Mouse (Mus musculus): Measurements from ENCODE around the gene Crlf1. TPM values are rescaled to one million over a fixed set of nuclear protein-coding genes. Genes with fewer than 3 reads are reported as not detected.

The Crlf1 gene
- polyA plus RNA-seq, 1 experiment from 2014 or later = 3.8 TPM

GRCm38 (mm10) chr8:70529741-70530161, 36.8 kb downstream of the Crlf1 start:
- no peak for ATAC-seq (replicated peaks; ENCODE audit: low FRiP score)
- no peaks in the 10 kb centered on the region for H3K27me3 ChIP-seq (replicated peaks; ENCODE audit: control insufficient read depth, insufficient read depth, low read length)
- H3K27ac ChIP-seq (ENCODE audit: low read depth, low read length) = peak overlapping the region; percentile 60; the same call in 1 of the 2 replicates
- 77% methylated on average over 3 of the region's 3 CpGs for WGBS
- H3K9ac ChIP-seq (ENCODE audit: low read depth, low read length) = peak overlapping the region; percentile 97; the same call in 1 of the 2 replicates
- H3K9me3 ChIP-seq (ENCODE audit: control insufficient read depth, low read length) = no peaks in the 10 kb centered on the region
- DNase-seq (ENCODE audit: low spot score) = no peak
- H3K4me3 ChIP-seq (ENCODE audit: low read depth, low read length) = peak overlapping the region; percentile 96
- H3K4me2 ChIP-seq = peak overlapping the region; percentile 93
- peaks cover 42% of the 10 kb centered on the region for H3K36me3 ChIP-seq (ENCODE audit: control insufficient read depth, insufficient read depth, low read length)
- H3K4me1 ChIP-seq (replicated peaks; ENCODE audit: control insufficient read depth, insufficient read depth, low read length) = peaks cover 26% of the 10 kb centered on the region

DNA sequence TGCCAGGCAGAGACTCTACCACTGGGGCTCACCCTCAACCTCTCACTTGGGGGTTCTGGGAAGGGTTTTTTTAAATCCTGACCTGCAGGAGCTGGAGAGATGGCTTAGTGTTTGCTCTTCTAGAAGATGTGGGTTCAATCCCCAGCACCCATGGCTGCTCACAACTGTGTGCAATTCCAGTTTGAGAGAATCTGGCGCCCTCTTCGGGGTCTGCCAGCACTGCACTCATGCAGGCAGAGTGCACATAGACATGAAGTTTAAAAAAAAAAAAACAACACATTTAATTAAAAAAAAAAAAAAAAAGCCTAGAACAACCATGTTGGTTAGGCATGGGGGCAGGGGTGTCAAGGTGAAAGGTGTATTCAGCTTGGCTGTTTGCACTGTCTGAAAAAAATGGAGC, 37.4 kb downstream of the Crlf1 start:
- H3K9me3 ChIP-seq (ENCODE audit: control insufficient read depth, low read length) = no peaks in the 10 kb centered on the region
- H3K9ac ChIP-seq (ENCODE audit: low read depth, low read length) = no peak overlapping the region
- peak overlapping the region; percentile 93; the same call in 1 of the 2 replicates for H3K4me2 ChIP-seq
- 84% methylated on average over 2 of the region's 2 CpGs for WGBS
- peak overlapping the region; percentile 96; the same call in 1 of the 2 replicates for H3K4me3 ChIP-seq (ENCODE audit: low read depth, low read length)
- ATAC-seq (replicated peaks; ENCODE audit: low FRiP score) = no peak
- H3K27ac ChIP-seq (ENCODE audit: low read depth, low read length) = no peak overlapping the region
- peaks cover 26% of the 10 kb centered on the region for H3K4me1 ChIP-seq (replicated peaks; ENCODE audit: control insufficient read depth, insufficient read depth, low read length)
- H3K27me3 ChIP-seq (replicated peaks; ENCODE audit: control insufficient read depth, insufficient read depth, low read length) = no peaks in the 10 kb centered on the region
- DNase-seq (ENCODE audit: low spot score) = no peak
- peaks cover 48% of the 10 kb centered on the region for H3K36me3 ChIP-seq (ENCODE audit: control insufficient read depth, insufficient read depth, low read length)

DNA sequence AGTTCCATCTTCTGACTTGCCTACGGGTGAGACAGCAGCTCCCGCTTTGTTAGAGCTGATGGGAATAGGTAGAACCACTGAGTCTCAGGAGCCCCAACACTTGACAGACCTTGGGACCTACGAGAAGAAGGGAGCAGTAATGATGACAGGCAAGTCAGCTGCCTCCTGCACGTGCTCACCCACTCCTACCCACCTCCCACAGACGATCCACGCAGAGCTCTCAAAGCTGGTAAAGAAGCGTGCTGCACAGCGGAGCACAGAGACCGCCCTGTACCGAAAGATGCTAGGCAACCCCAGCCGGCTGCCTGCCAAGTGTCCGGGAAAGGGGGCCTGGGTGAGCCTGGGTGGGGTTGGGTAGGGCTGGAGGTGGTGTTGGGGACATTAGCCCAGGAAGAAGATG, 41.3 kb downstream of the Crlf1 start:
- peaks cover 12% of the 10 kb centered on the region for H3K4me1 ChIP-seq (replicated peaks; ENCODE audit: control insufficient read depth, insufficient read depth, low read length)
- no peaks in the 10 kb centered on the region for H3K9me3 ChIP-seq (ENCODE audit: control insufficient read depth, low read length)
- WGBS = 94% methylated on average over 12 of the region's 12 CpGs
- H3K27ac ChIP-seq (ENCODE audit: low read depth, low read length) = no peak overlapping the region
- H3K9ac ChIP-seq (ENCODE audit: low read depth, low read length) = no peak overlapping the region
- no peaks in the 10 kb centered on the region for H3K27me3 ChIP-seq (replicated peaks; ENCODE audit: control insufficient read depth, insufficient read depth, low read length)
- H3K4me3 ChIP-seq (ENCODE audit: low read depth, low read length) = no peak overlapping the region
- peaks cover 62% of the 10 kb centered on the region for H3K36me3 ChIP-seq (ENCODE audit: control insufficient read depth, insufficient read depth, low read length)
- ATAC-seq (replicated peaks; ENCODE audit: low FRiP score) = no peak
- DNase-seq (ENCODE audit: low spot score) = no peak
- no peak overlapping the region for H3K4me2 ChIP-seq

DNA sequence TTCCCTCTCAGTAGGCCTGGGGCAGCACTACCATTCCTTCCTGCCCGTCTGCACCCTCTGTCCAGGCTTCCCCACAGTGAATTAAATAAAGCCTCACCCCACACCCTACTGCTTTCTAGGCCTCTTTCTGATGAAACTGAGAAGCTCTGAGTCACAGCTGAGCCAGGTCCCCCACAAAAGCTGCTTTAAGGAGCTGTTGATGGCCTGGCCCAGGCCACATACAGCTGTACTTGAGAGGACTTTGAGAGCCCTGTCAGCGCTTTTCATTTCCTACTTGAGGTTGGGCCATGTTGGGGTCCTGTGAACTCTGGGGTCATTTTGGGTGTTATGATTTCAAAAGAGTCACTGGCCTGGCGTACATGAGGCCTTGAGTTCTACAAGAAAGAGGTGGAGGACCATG, 42.3 kb downstream of the Crlf1 start:
- ATAC-seq (replicated peaks; ENCODE audit: low FRiP score) = no peak
- Histone ChIP-seq H3K4me3 (ENCODE audit: low read depth, low read length) (no peak overlapping the region), H3K9ac (ENCODE audit: low read depth, low read length) (no peak overlapping the region), H3K27ac (ENCODE audit: low read depth, low read length) (no peak overlapping the region), H3K27me3 (replicated peaks; ENCODE audit: control insufficient read depth, insufficient read depth, low read length) (no peaks in the 10 kb centered on the region), H3K9me3 (ENCODE audit: control insufficient read depth, low read length) (no peaks in the 10 kb centered on the region), H3K4me2 (no peak overlapping the region), H3K4me1 (replicated peaks; ENCODE audit: control insufficient read depth, insufficient read depth, low read length) (peaks cover 6% of the 10 kb centered on the region), H3K36me3 (ENCODE audit: control insufficient read depth, insufficient read depth, low read length) (peaks cover 60% of the 10 kb centered on the region)
- DNase-seq (ENCODE audit: low spot score) = no peak
- WGBS = 90% methylated on average over 3 of the region's 3 CpGs

- Histone ChIP-seq H3K4me3 (ENCODE audit: low read depth, low read length) (no peak overlapping the region), H3K36me3 (ENCODE audit: control insufficient read depth, insufficient read depth, low read length) (peaks cover 57% of the 10 kb centered on the region), H3K4me2 (no peak overlapping the region), H3K9me3 (ENCODE audit: control insufficient read depth, low read length) (no peaks in the 10 kb centered on the region), H3K27me3 (replicated peaks; ENCODE audit: control insufficient read depth, insufficient read depth, low read length) (no peaks in the 10 kb centered on the region), H3K4me1 (replicated peaks; ENCODE audit: control insufficient read depth, insufficient read depth, low read length) (peaks cover 11% of the 10 kb centered on the region), H3K27ac (ENCODE audit: low read depth, low read length) (no peak overlapping the region), H3K9ac (ENCODE audit: low read depth, low read length) (no peak overlapping the region)
- DNase-seq (ENCODE audit: low spot score) = no peak
- WGBS = 85% methylated on average over 2 of the region's 2 CpGs
- ATAC-seq (replicated peaks; ENCODE audit: low FRiP score) = no peak
Measured at GRCm38 (mm10) chr8:70535701-70536100, 42.7 kb downstream of the Crlf1 start.

- 16% methylated on average over 24 of the region's 24 CpGs for WGBS
- Histone ChIP-seq H3K4me1 (replicated peaks; ENCODE audit: control insufficient read depth, insufficient read depth, low read length) (peaks cover 30% of the 10 kb centered on the region), H3K27me3 (replicated peaks; ENCODE audit: control insufficient read depth, insufficient read depth, low read length) (no peaks in the 10 kb centered on the region)
Measured at GRCm38 (mm10) chr8:70538024-70538579, 45.1 kb downstream of the Crlf1 start.

GRCm38 (mm10) chr8:70538633-70539076, 45.7 kb downstream of the Crlf1 start:
- peak overlapping the region; percentile 94 for H3K27ac ChIP-seq (ENCODE audit: low read depth, low read length)
- no peaks in the 10 kb centered on the region for H3K27me3 ChIP-seq (replicated peaks; ENCODE audit: control insufficient read depth, insufficient read depth, low read length)
- peak overlapping the region; percentile 93 for H3K4me2 ChIP-seq
- peaks cover 35% of the 10 kb centered on the region for H3K4me1 ChIP-seq (replicated peaks; ENCODE audit: control insufficient read depth, insufficient read depth, low read length)
- peak overlapping the region; percentile 64 for H3K9ac ChIP-seq (ENCODE audit: low read depth, low read length)
- under 1% methylated on average over 32 of the region's 32 CpGs for WGBS
- ATAC-seq (replicated peaks; ENCODE audit: low FRiP score) (peak; percentile 71), DNase-seq (ENCODE audit: low spot score) (peak; percentile 99)
- H3K36me3 ChIP-seq (ENCODE audit: control insufficient read depth, insufficient read depth, low read length) = peaks cover 29% of the 10 kb centered on the region; the same call in 1 of the 2 replicates
- H3K4me3 ChIP-seq (ENCODE audit: low read depth, low read length) = peak overlapping the region; percentile 78
- no peaks in the 10 kb centered on the region for H3K9me3 ChIP-seq (ENCODE audit: control insufficient read depth, low read length)

More at GRCm38 (mm10) chr8:70538024-70538579, 45.1 kb downstream of the Crlf1 start:
- Histone ChIP-seq H3K4me2 (peak overlapping the region; percentile 93), H3K36me3 (ENCODE audit: control insufficient read depth, insufficient read depth, low read length) (peaks cover 34% of the 10 kb centered on the region; the same call in 1 of the 2 replicates), H3K27ac (ENCODE audit: low read depth, low read length) (peak overlapping the region; percentile 81), H3K4me3 (ENCODE audit: low read depth, low read length) (peak overlapping the region; percentile 78), H3K9me3 (ENCODE audit: control insufficient read depth, low read length) (no peaks in the 10 kb centered on the region), H3K9ac (ENCODE audit: low read depth, low read length) (peak overlapping the region; percentile 59)
- ATAC-seq (replicated peaks; ENCODE audit: low FRiP score) (no peak; the same call in 1 of the 2 replicates), DNase-seq (ENCODE audit: low spot score) (peak; percentile 67)

- H3K4me3 ChIP-seq (ENCODE audit: low read depth, low read length) = peak within 1 kb of the TSS; percentile 78
- no peaks in the 10 kb centered on the region for H3K9me3 ChIP-seq (ENCODE audit: control insufficient read depth, low read length)
- ATAC-seq (replicated peaks; ENCODE audit: low FRiP score) (peak; percentile 87), DNase-seq (ENCODE audit: low spot score) (peak; percentile 100)
- H3K36me3 ChIP-seq (ENCODE audit: control insufficient read depth, insufficient read depth, low read length) = peaks cover 23% of the 10 kb centered on the region; the same call in 1 of the 2 replicates
- WGBS = under 1% methylated on average over 58 of the region's 58 CpGs
- H3K27ac ChIP-seq (ENCODE audit: low read depth, low read length) = peak within 1 kb of the TSS; percentile 94
- H3K9ac ChIP-seq (ENCODE audit: low read depth, low read length) = peak within 1 kb of the TSS; percentile 84
- peak within 1 kb of the TSS; percentile 93 for H3K4me2 ChIP-seq
- no peaks in the 10 kb centered on the region for H3K27me3 ChIP-seq (replicated peaks; ENCODE audit: control insufficient read depth, insufficient read depth, low read length)
- peaks cover 41% of the 10 kb centered on the region for H3K4me1 ChIP-seq (replicated peaks; ENCODE audit: control insufficient read depth, insufficient read depth, low read length)
Measured at GRCm38 (mm10) chr8:70539077-70539813, 46.3 kb downstream of the Crlf1 start, which contains the start of gene Ell. Gene Ell (plus strand): TSS chr8:70539457.
